Mouse (Mus musculus): ENCODE results near the gene Lrsam1.
"Not testable (repeated sequence)": the region's sequence is repeated elsewhere in the genome, so short reads cannot be mapped to it uniquely, and the experiment has no call there.

Gene Lrsam1

DNA sequence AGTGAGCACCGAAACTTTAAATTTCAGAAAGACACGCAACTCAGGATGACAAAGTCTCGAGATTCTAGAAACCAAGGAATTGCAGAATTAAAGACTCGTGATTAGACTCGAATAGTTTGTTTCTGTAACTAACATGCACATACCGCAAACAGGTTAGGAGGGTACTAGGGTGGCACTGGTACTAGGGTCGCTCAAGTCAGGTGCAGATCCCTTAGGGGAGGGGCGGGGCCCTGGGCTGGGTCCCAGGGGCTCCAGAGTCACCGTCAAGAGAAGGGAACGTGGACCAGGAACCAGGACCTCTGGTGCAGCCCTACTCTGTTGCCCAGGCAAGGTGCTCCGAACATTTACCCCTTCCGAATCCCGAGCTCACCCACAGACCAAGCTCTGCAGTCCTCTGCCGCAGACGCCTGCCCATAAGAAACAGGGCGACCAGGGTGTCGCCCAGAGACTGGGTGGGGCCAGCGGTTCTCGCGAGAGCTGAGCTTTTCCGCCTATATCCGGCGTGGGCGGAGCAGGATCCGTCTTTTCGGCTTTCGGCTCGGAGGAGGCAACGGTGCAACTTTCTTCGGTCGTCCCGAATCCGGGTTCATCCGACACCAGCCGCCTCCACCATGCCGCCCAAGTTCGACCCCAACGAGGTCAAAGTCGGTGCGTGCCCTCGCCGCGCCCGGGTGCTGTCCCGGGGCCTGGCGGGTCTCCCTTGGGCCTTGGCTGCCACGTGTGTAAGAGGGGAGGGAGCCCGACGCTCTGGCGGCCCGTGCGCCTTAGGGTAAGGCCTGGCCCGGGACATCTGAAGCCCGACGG is at the start of gene Lrsam1, which contains the start of gene Rpl12:
TSS of gene Lrsam1 (minus strand) at position 423 of the 804 bp plus-strand sequence.
TSS of gene Rpl12 (plus strand) at position 368 of the 804 bp plus-strand sequence.
- peak; percentile 89 for DNase-seq (ENCODE audit: low read depth)

DNA sequence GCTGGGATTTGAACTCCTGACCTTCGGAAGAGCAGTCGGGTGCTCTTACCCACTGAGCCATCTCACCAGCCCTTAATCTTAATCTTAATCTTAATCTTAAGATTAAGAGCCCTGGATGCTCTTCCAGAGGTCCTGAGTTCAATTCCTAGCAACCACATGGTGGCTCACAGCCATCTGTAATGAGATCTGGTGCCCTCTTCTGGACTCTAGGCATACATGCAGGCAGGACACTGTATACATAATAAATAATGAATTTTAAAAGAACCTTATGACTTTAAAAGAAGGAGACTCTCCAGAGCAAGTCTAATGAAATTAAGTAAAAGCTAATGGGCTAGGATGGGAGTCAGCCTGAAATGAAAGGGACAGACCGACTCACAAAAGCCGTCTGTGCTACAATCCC is 47.6 kb upstream of the Lrsam1 start:
- DNase-seq (ENCODE audit: low read depth) = not testable (repeated sequence)

DNA sequence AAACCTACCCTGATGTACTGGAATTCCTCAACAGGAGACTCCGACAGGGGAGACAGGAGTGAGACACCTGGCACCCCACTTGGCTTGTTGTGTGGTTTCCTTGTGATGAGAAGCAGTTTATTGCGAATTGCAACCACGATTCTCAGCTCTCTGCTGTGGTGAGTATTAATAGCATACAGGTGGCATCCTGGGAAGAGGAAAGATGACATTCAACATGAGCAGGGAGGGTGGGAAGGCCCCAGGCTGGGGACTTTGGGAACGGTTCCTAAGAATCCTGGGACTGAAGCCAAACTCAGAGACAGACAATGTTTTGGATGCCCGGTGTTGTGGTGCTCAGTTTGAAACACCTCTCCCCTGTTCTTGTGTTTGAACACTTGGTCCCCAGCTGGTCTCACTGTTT is 43.6 kb upstream of the Lrsam1 start:
- no peak for DNase-seq (ENCODE audit: low read depth)

DNA sequence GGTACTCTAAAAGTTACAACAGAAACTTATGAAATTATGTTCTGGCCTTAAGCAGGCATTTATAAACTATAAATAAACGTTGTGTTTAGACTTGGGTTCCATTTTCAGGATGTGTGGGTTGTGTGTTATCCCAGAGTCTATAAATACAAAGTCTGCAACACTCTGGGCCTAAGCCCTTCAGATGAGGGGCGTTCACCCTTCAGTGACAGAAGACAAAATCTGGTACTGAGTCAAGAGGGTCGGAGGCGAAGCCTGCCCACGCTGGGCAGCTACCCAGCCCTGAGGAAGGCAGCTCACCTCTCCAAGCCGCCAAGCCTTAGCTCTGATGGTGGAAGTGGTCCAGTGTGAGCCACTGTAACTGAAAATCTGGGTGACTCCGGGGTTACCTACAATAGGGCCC is 40.7 kb upstream of the Lrsam1 start:
- no peak for DNase-seq (ENCODE audit: low read depth)

DNA sequence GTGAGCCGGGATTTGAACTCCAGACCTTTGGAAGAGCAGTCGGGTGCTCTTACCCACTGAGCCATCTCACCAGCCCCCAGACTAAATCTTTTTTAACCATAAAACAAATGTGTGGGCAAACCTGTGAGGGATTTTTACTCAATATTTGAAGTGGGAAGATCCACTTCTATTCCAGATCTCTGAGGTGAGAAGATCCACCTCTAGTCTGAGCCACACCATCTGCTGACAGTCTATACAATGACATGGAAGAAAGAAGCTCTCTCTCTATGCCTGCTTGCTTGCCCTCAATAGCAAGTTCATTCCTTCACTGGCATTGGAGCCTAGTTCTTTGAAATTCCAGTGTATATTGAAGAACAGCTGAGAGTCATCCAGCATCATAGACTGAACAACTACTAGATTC is 38.3 kb upstream of the Lrsam1 start:
- no peak for DNase-seq (ENCODE audit: low read depth)

DNA sequence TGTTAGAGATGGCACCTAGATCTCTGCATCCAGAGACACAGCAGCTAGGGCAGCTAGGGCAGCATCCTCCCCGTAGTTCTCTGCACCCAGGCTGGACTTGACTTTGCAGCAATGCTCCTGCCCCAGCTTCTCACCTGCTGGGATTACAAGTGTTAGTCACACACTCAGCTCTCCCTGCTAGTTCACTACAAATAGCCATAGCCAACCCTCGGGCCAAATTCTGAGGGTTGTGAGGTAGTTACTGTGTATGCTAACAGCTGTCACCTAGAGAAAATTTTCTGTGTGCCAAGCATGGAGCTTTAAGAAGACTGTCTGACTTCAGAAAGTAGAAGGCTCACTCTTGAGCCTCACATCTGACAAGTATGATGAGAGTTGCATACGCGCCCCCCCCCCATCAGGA is 36.4 kb upstream of the Lrsam1 start:
- no peak for DNase-seq (ENCODE audit: low read depth)

DNA sequence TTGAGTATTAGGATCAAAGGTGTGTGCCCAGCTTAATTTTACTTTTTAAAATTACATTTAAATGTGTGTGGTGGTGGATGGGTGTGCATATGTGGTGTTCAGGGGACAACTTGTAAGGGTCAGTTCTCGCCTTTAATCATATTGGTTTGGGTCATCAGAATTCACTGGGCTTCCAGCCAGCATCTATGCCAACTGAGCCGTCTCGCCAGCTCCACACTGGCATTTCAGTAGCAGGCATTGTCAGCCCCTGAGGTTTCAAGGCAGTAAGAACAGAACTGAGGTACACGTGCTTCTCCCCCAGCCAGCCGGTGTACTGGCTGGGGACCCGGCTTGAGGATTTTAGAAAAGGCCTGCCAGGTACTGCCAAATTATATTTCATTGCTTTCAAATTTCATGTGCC is 35.7 kb upstream of the Lrsam1 start:
- no peak for DNase-seq (ENCODE audit: low read depth)

DNA sequence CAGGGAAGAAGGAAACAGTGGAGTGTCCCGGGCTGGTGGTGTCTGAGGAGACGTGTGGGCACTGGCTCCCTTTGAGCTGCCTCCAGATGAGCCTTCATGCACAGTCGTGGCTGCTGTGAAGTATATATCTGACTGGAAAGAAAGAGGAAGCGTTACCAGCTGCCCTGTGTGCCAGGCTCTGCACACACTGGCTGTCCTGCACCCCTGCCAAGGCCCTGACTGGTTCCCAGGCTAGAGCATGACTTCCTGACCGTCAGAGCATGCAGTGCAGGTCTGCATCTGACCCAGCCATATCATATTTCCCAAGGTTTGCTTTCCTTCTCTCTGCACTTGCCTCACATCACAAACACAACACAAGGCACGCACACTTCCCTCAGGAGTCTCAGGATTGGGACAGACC is 30.7 kb upstream of the Lrsam1 start:
- DNase-seq (ENCODE audit: low read depth) = no peak

DNA sequence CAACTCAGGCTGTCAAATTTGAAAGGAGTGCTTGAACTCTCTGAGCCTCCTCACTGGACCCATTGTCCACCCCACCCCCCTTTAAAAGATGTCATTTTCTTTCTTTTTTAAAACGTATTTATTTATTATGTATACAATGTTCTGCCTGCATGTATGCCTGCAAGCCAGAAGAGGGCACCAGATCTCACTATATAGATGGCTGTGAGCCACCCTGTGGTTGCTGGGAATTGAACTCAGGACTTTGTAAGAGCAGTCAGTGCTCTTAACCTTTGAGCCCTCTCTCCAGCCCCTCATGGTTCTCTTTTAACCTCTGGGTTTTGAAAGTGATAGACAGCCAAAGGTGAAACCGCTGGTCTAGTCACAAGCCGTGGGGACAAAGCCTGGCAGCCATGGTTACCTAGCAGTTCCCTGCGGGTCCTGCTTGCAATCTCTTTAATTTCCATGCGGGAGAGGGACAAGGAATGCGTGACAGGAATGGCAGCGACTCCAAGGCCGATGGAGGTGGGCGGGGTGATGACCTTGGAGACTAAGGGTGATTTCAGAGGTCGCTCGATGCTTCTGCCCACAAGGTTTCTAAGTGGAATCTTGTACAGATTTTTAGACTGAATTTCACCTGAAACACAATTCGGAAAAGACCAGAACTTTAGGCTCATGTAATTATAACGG is 28.9 kb upstream of the Lrsam1 start:
- DNase-seq (ENCODE audit: low read depth) = no peak

DNA sequence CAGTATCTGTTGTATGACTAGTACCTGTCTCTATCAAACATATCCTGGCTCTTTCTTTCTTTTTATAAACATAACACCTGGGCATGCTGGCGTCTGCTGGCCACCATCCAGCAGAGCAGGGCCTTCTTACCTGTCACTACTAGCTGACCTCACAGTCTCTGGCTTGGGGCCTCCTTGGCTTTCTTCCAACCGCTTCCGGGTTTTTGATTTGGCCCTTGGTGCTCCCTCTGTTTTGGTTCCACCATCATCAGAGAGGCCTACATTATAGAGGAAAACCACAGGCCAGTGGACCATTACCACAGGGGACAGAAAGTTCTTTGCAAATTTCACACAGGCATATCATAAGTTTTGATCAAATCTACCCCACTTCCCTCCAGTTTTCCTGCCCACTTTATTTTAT is 28.0 kb upstream of the Lrsam1 start:
- DNase-seq (ENCODE audit: low read depth) = no peak

DNA sequence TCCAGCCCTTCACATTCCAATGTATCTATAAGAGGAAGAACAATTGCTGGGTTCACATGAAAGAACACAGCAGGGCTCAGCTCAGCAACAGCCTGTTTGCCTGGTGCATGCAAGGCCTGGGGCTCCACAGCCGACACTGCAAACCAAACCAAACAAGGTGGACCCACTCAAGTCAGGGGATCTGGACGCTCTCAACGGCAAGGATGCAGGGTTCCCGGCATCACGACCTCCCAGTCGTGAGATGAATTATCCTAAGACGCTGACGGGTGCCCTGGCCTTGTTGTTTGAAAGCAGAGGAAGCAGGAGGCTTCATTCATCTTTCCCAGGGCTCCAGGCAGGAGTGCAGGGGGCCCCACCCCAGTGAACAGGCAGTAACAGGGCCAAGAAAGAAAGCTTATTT is 24.4 kb upstream of the Lrsam1 start:
- no peak for DNase-seq (ENCODE audit: low read depth)

DNA sequence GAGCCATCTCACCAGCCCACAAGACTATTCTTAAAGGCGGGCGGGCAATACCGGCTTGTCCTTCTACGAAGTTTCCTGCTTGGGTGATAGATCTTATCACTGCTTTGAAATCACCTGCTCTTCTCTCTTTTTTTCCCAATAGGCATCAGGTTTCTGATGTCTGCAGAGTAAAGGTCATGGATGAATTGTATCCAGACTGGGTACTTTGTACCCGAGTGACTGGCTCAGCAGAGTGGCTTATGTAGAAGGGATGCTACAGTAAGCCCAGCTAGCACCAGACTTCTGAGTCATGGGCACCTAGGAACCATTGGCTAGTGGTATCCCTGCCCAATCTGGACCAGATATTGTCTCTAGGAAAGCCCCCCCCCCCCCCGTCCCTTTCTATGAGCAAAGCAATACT is 22.2 kb upstream of the Lrsam1 start:
- DNase-seq (ENCODE audit: low read depth) = no peak

DNA sequence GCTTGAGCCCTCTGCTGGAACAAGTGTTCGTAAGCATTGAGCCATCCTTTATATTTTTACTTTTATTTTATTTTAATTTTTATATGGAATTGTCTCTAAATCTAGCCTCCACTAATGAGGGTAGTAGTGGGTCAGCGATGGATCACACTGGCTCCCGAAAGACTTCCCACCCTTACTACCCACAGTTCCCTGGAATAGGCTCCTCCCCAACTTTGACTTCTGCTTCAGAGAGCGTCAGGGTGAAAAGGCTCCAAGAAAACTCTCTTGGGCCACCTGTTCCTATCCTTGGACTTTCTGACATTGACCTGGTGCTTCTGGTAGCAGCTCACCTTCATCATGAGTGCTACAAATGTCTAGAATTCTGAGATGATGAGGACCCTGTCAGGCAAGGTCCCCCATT is 21.3 kb upstream of the Lrsam1 start:
- no peak for DNase-seq (ENCODE audit: low read depth)

DNA sequence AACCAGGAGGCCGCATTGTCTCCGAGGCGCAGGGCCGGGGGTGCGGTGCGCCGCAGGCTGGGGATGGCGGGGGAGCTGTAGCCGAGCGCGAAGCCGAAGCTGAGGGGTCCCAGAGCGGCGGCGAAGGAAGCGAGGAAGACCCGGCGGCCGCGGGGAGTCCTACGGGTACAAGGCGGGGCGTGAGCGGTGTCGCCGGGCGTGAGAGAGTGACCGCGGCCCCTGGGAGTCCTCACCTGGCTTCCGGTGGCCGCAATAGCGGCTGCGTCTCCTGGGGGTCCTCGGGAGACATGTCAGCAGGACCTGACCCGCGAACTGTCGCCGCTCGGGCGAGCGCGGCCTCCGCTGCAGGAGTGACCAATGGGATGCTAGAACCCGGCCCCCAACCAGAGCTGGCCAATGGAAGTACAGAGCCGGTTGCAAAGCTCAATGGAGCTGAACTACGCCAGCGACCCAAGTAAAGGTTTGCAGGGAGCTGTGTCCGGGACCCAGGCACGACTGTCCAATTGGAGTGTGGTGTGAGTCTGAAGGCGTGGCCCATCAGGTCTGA is 20.4 kb upstream of the Lrsam1 start, which contains the start of gene Slc2a8:
TSS of gene Slc2a8 (minus strand) at position 359 of the 547 bp plus-strand sequence.
- DNase-seq (ENCODE audit: low read depth) = peak; percentile 85

DNA sequence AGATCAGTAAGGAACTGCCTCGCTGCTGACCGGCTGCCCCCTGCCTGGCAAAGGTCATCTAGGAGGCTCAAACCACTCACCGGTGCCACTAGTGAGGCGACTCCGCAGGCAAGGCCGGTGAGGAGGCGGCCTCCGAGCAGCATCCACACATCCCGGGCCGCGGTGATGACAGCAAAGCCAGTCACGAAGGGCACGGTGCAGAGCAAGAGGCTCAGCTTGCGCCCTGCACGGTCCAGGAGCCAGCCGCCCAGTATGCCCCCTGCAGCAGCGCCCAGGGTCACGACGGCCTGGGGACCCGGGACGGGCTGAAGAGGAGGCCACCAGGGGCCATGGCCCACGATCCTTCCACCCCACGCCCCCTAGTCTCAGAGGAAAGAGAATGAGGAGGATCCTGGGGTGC is 19.9 kb upstream of the Lrsam1 start:
- DNase-seq (ENCODE audit: low read depth) = no peak

DNA sequence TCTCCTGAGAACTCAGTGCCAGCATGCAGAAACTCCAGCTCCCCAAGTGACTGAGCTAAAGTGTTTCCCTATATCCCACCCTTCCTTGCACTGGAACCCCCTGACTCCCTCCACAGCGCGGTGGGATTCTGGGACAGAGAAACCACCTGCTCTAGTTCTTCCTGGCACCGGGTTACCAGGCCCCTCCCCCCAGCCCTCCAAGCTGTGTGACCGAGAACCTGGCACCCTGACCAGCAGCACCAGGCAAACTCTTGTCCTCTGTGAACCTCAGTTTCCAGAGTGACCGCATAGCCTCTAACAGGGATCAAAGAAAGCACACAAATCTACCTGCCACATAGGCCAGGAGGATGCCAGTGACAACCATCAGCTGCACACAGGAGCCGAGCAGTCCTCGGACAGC is 18.3 kb upstream of the Lrsam1 start:
- DNase-seq (ENCODE audit: low read depth) = no peak

DNA sequence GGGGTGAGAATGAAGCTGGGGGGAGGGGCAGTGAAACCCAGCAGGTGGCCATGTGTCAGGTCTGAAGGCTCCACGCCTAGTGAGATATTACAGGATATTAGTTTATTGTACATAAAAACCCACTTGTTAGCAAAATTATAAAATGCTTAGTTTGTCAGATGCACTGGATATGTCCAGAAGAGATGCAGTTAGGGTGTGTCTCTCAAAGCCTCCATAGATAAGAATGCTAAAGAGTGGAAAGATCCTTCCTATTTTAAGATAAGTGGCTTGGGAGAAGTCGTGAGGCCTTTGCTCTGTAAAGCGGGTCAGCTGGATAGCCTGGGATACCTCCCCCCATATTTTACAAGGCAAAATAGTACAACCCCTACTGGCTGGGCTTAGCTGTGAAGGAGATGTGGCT is 17.3 kb upstream of the Lrsam1 start:
- DNase-seq (ENCODE audit: low read depth) = no peak

DNA sequence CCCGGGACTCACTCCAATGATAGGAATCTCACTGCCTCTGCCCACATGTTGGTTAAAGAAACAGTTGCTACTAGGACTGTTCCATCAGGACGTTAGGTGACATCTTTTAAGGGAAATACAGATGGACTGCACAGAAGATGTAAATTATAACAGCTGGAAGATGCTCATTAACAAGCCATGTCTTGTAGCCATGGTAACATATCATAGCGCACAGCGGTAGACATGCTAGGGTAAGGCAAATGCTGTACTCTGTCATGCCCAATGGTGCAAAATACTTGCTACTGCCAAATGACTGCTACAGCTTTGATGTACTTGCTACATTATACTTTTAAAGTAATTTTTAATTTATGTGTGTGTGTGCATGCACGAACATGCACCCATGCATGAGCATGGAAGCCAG is 15.7 kb upstream of the Lrsam1 start:
- no peak for DNase-seq (ENCODE audit: low read depth)

DNA sequence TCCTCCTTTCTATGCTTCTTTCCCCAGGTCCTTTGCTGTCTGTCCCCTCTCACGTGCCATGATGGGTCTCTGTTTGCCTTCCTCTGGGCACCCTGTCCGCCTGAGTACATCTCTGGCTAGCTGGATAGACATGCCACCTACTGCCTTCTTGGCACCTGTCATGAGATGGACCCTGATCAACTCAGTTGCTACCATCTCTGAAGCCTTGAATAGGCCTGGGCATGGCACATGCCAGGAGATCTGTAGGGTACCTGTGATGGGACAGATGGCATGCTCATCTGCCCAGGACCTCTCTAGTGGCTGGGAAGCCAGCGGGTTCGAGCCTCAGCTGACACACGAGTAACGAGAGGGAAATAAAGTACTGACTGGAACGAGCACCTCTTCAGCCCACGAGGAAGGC is 12.8 kb upstream of the Lrsam1 start:
- DNase-seq (ENCODE audit: low read depth) = no peak

DNA sequence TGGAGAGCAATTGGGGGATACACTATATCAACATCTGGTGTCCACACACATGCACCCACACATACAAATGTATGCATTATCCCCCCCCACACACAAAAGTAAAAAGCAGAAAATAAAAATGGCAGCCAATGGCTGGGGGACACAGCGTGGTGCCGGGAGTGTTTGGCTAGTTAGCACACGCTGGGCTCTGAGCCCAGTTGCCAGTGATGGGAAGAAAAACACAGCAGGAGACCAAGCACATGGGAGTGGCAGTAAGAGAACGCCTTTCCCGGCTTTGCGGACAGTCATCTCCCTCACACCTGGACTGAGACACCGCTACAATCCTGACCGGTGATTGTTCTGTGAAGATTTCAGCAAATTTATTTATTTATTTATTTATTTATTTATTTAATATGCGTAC is 9.8 kb upstream of the Lrsam1 start:
- no peak for DNase-seq (ENCODE audit: low read depth)

DNA sequence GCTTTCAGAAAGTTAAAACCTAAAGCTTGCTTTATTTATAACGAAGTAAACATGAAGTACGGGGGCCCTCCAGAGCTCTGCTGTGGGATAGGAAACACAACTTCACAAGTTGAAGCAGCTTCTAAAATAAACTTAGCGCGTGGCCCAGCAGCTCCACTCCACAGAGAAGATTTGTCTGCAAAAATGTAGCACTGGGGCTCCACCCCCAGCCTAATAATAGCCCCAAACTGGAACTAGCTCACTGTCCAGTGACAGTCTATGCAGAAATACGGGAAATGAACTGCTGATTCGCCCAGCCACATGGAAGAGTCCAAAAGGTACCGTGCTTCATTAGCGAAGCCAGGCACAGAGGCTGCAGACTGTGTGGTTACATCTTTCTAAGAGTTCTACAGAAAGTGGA is 7.9 kb upstream of the Lrsam1 start:
- no peak for DNase-seq (ENCODE audit: low read depth)

DNA sequence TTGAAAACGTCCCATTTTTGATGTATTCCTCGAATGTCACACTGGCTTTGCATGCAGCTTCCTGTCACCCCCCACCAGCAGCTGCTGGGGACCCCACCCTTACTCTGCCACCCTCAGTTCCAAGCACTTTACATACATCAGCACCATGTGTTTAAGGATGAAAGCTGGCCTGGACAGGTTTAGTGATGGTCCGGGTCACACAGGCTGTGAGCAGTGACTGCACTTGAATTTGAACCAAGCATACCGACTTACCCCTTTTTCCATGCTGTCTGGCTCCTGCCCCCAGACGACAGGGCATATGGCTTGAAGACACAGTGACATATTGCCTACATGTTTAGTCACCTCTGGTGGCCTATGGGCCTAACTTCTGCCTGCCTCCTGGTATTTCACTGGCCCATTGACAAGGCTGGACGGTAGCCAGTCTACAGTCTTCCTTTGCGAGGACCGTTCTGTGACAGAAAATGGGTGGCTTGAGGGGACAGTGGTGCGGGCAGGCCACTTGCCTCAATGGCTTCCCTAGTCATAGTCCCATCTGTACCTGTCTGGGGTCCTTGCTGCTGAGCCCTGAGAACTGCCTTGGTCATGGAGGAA is 6.7 kb upstream of the Lrsam1 start:
- DNase-seq (ENCODE audit: low read depth) = no peak

Data from c-Kit-positive CD71-negative TER-119-negative erythroid progenitor cells, embryonic 14.5 days (primary cell).